Mouse (Mus musculus) kidney, adult 2 months (tissue): ENCODE data around the gene Prkar1a.

Experiments used
- CTCF ChIP-seq: fragments of 200-500 bp; conservative IDR thresholded peaks from 2 replicates; pipeline ENCODE4 v1.5.1; 2011; ENCODE audit warnings: low read depth, mild to moderate bottlenecking, control low read depth, low read length, moderate library complexity, mixed read lengths; ENCODE audit not compliant: insufficient read depth, insufficient read length
- POLR2A ChIP-seq: fragments of 200-500 bp; IDR thresholded peaks from one replicate; pipeline ENCODE4 v1.6.1; 2011; ENCODE audit warnings: low read depth, low read length, control low read depth

- TF ChIP-seq CTCF (no peak), POLR2A (no peak)
Observed at GRCm38 (mm10) chr11:109680934-109681333, 31.7 kb downstream of the Prkar1a start.
